Mouse (Mus musculus): ENCODE results near the gene Ctnnal1. TPM values are rescaled to one million over a fixed set of nuclear protein-coding genes. Genes with fewer than 3 reads are reported as not detected.

The Ctnnal1 gene
- total and polyA plus RNA-seq, 2 experiments from 2014 or later: 27.9 to 35.5 TPM

DNA sequence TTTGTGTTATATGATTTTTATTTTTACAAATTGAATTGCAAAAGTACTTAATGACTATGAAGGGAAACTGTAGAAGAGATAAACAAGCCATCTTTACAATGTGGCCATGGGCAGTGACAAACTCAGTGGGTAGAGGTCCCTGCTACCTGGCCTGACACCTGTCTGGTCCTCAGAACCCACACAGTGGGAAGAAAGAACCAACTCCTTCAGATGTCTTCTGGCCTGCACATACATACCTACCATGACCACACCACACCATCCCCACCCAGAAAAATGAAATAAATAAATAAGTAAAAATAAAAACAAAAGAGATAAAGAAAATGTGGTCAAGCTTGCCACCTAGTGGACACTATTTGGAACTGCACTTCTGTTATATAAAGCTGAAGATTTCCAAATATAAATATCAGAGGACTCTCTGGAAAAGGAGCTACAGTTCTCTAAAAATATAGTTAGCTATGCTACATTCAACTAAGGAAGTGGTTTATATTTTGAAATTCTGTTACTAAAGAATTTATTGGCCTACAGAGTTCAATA lies 44.9 kb downstream of the Ctnnal1 start:
- Histone ChIP-seq H3K9ac (replicated peaks; ENCODE audit: low read depth, low read length) (no peak overlapping the region), H3K4me2 (ENCODE audit: low read depth, low read length) (no peak overlapping the region), H3K9me3 (replicated peaks; ENCODE audit: control insufficient read depth, low read length) (no peaks in the 10 kb centered on the region), H3K36me3 (replicated peaks; ENCODE audit: control insufficient read depth, insufficient read depth, low read length) (0 out of 2 replicates have a peak, but pooled peaks cover 8% of the 10 kb centered on the region), H3K4me3 (ENCODE audit: low read depth, low read length) (no peak overlapping the region), H3K27ac (ENCODE audit: low read depth) (peak overlapping the region; percentile 39), H3K4me1 (ENCODE audit: control insufficient read depth, insufficient read depth) (no peaks in the 10 kb centered on the region), H3K27me3 (ENCODE audit: control insufficient read depth, insufficient read depth, low read length) (no peaks in the 10 kb centered on the region)
- DNase-seq (ENCODE audit: low spot score): peak; percentile 48
- peak; percentile 63 for TF ChIP-seq CTCF (IDR thresholded peaks at IDR 0.05; ENCODE audit: low read depth)
- no peak for TF ChIP-seq EP300 (IDR thresholded peaks at IDR 0.05; ENCODE audit: low read depth)
- peak; percentile 62; the same call in 1 of the 2 replicates for ATAC-seq (ENCODE audit: insufficient read depth, low read depth)

DNA sequence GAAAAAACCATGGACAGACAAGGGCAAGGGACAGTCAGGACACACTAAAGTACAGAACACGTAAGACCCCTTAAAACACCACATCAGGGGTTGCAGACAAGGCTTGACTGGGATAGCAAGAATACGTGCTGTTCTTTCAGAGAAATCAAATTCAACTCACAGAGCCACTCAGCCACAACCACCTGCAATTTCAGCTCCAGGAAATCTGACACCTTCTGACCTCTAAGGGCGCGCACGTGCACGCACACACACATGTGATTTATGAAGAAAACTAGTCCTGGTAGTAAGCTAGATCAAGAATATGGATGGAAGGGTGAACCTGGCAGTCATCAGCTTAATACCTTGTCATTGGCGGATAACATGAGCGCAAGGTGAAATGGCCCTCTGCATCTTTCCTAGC lies 49.9 kb downstream of the Ctnnal1 start:
- H3K9ac ChIP-seq (replicated peaks; ENCODE audit: low read depth, low read length): no peak overlapping the region
- DNase-seq (ENCODE audit: low spot score) (no peak), ATAC-seq (ENCODE audit: insufficient read depth, low read depth) (no peak)
- H3K4me2 ChIP-seq (ENCODE audit: low read depth, low read length): no peak overlapping the region
- H3K9me3 ChIP-seq (replicated peaks; ENCODE audit: control insufficient read depth, low read length): no peaks in the 10 kb centered on the region
- H3K4me1 ChIP-seq (ENCODE audit: control insufficient read depth, insufficient read depth): no peaks in the 10 kb centered on the region
- no peak overlapping the region for H3K4me3 ChIP-seq (ENCODE audit: low read depth, low read length)
- 88% methylated on average over 8 of the region's 8 CpGs for WGBS
- no peak overlapping the region for H3K27ac ChIP-seq (ENCODE audit: low read depth)
- no peak for TF ChIP-seq CTCF (IDR thresholded peaks at IDR 0.05; ENCODE audit: low read depth)
- TF ChIP-seq EP300 (IDR thresholded peaks at IDR 0.05; ENCODE audit: low read depth): no peak
- peaks cover 25% of the 10 kb centered on the region for H3K36me3 ChIP-seq (replicated peaks; ENCODE audit: control insufficient read depth, insufficient read depth, low read length)
- no peaks in the 10 kb centered on the region for H3K27me3 ChIP-seq (ENCODE audit: control insufficient read depth, insufficient read depth, low read length)

DNA sequence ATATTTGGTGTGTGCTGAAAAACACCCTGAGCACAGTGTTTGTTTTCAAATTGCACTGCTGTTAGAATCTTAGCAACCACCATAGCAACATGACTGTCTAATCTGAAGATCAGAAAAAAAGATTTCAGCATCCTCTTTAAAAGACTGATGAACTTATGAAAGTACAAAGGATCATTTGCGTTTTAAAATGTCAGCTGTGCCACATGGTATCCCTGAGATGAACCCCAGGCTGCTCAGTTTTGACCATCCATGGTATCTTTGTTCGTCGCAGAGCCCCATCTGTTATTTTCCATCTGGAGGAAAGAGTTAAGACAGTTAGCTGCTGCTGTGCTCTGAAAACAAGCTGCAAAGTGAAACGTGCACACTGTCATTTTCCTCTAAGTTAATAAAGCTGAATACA lies 52.9 kb downstream of the Ctnnal1 start:
- TF ChIP-seq EP300 (IDR thresholded peaks at IDR 0.05; ENCODE audit: low read depth) (no peak), CTCF (IDR thresholded peaks at IDR 0.05; ENCODE audit: low read depth) (no peak)
- WGBS: 67% methylated on average over 4 of the region's 4 CpGs
- no peak for ATAC-seq (ENCODE audit: insufficient read depth, low read depth)
- Histone ChIP-seq H3K9ac (replicated peaks; ENCODE audit: low read depth, low read length) (no peak overlapping the region), H3K4me2 (ENCODE audit: low read depth, low read length) (no peak overlapping the region), H3K9me3 (replicated peaks; ENCODE audit: control insufficient read depth, low read length) (no peaks in the 10 kb centered on the region), H3K27me3 (ENCODE audit: control insufficient read depth, insufficient read depth, low read length) (no peaks in the 10 kb centered on the region), H3K4me3 (ENCODE audit: low read depth, low read length) (no peak overlapping the region), H3K27ac (ENCODE audit: low read depth) (no peak overlapping the region), H3K4me1 (ENCODE audit: control insufficient read depth, insufficient read depth) (no peaks in the 10 kb centered on the region), H3K36me3 (replicated peaks; ENCODE audit: control insufficient read depth, insufficient read depth, low read length) (peaks cover 30% of the 10 kb centered on the region)
- no peak for DNase-seq (ENCODE audit: low spot score)

DNA sequence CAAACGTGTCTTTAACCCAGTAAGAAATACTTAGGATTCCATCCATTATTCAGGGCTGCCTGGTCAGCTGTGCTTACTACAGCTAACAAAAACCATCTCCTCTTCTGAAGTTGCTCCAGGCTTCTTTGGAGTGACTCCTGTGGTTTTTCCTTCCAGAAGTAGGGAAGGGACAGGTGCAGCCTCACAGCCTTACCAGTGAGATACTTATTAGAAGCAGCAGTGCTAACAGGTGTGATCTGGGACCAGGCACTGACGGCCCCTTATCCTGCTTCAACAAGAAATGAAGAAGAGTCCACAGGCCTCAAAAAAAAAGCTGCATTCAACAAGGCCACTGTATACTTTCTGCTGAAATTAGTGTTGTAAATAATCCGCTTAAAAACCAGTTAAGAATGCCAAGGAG lies 53.3 kb downstream of the Ctnnal1 start:
- 65% methylated on average over 3 of the region's 3 CpGs for WGBS
- Histone ChIP-seq H3K36me3 (replicated peaks; ENCODE audit: control insufficient read depth, insufficient read depth, low read length) (peaks cover 30% of the 10 kb centered on the region), H3K9ac (replicated peaks; ENCODE audit: low read depth, low read length) (no peak overlapping the region), H3K27me3 (ENCODE audit: control insufficient read depth, insufficient read depth, low read length) (no peaks in the 10 kb centered on the region), H3K4me3 (ENCODE audit: low read depth, low read length) (no peak overlapping the region), H3K4me2 (ENCODE audit: low read depth, low read length) (no peak overlapping the region), H3K27ac (ENCODE audit: low read depth) (no peak overlapping the region), H3K9me3 (replicated peaks; ENCODE audit: control insufficient read depth, low read length) (no peaks in the 10 kb centered on the region), H3K4me1 (ENCODE audit: control insufficient read depth, insufficient read depth) (no peaks in the 10 kb centered on the region)
- ATAC-seq (ENCODE audit: insufficient read depth, low read depth) (no peak), DNase-seq (ENCODE audit: low spot score) (no peak)
- no peak for TF ChIP-seq EP300 (IDR thresholded peaks at IDR 0.05; ENCODE audit: low read depth)
- TF ChIP-seq CTCF (IDR thresholded peaks at IDR 0.05; ENCODE audit: low read depth): no peak

DNA sequence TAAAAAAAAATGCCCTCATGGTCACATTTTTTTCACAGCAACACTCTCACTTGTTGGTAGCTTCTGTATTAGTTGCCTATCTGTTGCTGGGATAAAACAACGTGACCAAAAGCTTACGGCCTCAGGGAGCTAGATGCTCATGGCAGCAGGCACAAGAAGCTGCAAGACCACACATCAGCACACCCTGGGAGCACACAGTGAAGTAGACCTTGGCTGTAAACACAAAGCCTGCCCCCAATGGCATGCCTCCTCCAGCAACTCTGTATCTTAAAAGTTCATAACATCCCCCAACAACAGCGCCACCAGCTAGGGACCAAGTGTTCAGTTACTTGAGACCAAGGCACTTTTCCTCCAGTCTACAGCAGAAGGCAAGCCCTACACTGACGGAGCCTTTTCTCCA lies 55.9 kb downstream of the Ctnnal1 start:
- H3K9me3 ChIP-seq (replicated peaks; ENCODE audit: control insufficient read depth, low read length): no peaks in the 10 kb centered on the region
- H3K4me1 ChIP-seq (ENCODE audit: control insufficient read depth, insufficient read depth): no peaks in the 10 kb centered on the region
- H3K36me3 ChIP-seq (replicated peaks; ENCODE audit: control insufficient read depth, insufficient read depth, low read length): peaks cover 37% of the 10 kb centered on the region
- no peaks in the 10 kb centered on the region for H3K27me3 ChIP-seq (ENCODE audit: control insufficient read depth, insufficient read depth, low read length)
- TF ChIP-seq CTCF (IDR thresholded peaks at IDR 0.05; ENCODE audit: low read depth) (no peak), EP300 (IDR thresholded peaks at IDR 0.05; ENCODE audit: low read depth) (no peak)
- H3K9ac ChIP-seq (replicated peaks; ENCODE audit: low read depth, low read length): no peak overlapping the region
- H3K4me2 ChIP-seq (ENCODE audit: low read depth, low read length): no peak overlapping the region
- DNase-seq (ENCODE audit: low spot score) (no peak), ATAC-seq (ENCODE audit: insufficient read depth, low read depth) (no peak)
- WGBS: 85% methylated on average over 4 of the region's 4 CpGs
- no peak overlapping the region for H3K27ac ChIP-seq (ENCODE audit: low read depth)
- no peak overlapping the region for H3K4me3 ChIP-seq (ENCODE audit: low read depth, low read length)

DNA sequence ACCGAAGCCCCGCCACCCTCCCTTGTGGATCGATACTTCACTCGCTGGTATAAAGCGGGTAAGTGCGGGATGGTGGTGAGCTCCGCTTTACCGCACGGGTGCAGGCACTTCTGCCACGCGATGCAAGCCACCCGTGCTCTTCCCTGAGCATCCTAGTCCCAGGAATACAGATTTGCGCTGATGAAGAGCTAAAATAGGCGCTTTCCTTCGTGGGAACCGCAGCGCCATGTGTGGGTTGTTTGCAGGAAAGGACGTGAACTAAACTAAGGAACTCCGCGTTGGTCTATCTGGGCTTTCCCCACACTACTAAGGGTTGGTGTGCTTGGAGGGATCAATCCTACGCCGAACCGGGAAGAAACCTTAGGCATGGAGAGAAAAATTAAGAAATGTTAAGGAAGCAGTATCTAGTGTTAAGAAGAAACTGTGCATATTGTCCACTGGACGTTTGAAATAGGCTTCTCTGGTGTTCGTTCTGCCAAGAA lies 62.3 kb downstream of the Ctnnal1 start:
- Histone ChIP-seq H3K9me3 (replicated peaks; ENCODE audit: control insufficient read depth, low read length) (no peaks in the 10 kb centered on the region), H3K36me3 (replicated peaks; ENCODE audit: control insufficient read depth, insufficient read depth, low read length) (peaks cover 42% of the 10 kb centered on the region), H3K27me3 (ENCODE audit: control insufficient read depth, insufficient read depth, low read length) (no peaks in the 10 kb centered on the region), H3K27ac (ENCODE audit: low read depth) (0 out of 2 replicates have a peak overlapping the region, but pooled peaks have one; percentile 62), H3K4me3 (ENCODE audit: low read depth, low read length) (peak overlapping the region; percentile 86), H3K4me2 (ENCODE audit: low read depth, low read length) (peak overlapping the region; percentile 91), H3K9ac (replicated peaks; ENCODE audit: low read depth, low read length) (peak overlapping the region; percentile 78), H3K4me1 (ENCODE audit: control insufficient read depth, insufficient read depth) (peaks cover 18% of the 10 kb centered on the region)
- WGBS: 2% methylated on average over 25 of the region's 25 CpGs
- no peak for DNase-seq (ENCODE audit: low spot score)
- peak; percentile 5; the same call in 1 of the 2 replicates for ATAC-seq (ENCODE audit: insufficient read depth, low read depth)
- TF ChIP-seq EP300 (IDR thresholded peaks at IDR 0.05; ENCODE audit: low read depth) (no peak), CTCF (IDR thresholded peaks at IDR 0.05; ENCODE audit: low read depth) (no peak)
